ENCODE assay signal across 19 mouse cellular contexts in genomic region chr2:121054060-121054459, GRCm38 (mm10). TPM values are rescaled to one million over a fixed set of nuclear protein-coding genes. Genes with fewer than 3 reads are reported as not detected.
DNase-seq lines count a peak whose midpoint lies in the region; ATAC-seq lines count a peak whose summit lies in the region.
"Had no signal": no experiment of that assay in that cellular context is flagged by ENCODE, and none has a peak within 500 bp of the region (broad histone marks: within the 10 kb centered on the region; RNA-seq: fewer than 3 reads in every experiment).

No protein-coding gene starts in this region.

- H3K9ac ChIP-seq in liver, embryonic 12.5 days, result no peak overlapping the region
- H3K9ac ChIP-seq: forebrain, embryonic 15.5 days; limb, embryonic 15.5 days; neural tube, embryonic 12.5 days had no signal

- no peak overlapping the region for H3K4me2 ChIP-seq in liver, embryonic 12.5 days
- H3K4me2 ChIP-seq: forebrain, embryonic 15.5 days; limb, embryonic 15.5 days; neural tube, embryonic 12.5 days had no signal

- no peak overlapping the region for H3K4me3 ChIP-seq in liver, embryonic 12.5 days
- H3K4me3 ChIP-seq: forebrain, embryonic 15.5 days; limb, embryonic 15.5 days; neural tube, embryonic 12.5 days had no signal

- no peaks in the 10 kb centered on the region for H3K36me3 ChIP-seq in liver, embryonic 12.5 days
- H3K36me3 ChIP-seq: forebrain, embryonic 15.5 days; limb, embryonic 15.5 days; neural tube, embryonic 12.5 days had no signal

- ATAC-seq in cerebellum, adult (ENCODE audit: insufficient number of reproducible peaks, low FRiP score, low TSS enrichment), result 0 out of 2 replicates have a peak, but pooled peaks have one; percentile 49
- ATAC-seq in liver, embryonic 12.5 days, result 0 out of 2 replicates have a peak, but pooled peaks have one; percentile 35
- no peak for ATAC-seq in frontal cortex, adult (ENCODE audit: low TSS enrichment)
- ATAC-seq: forebrain, embryonic 15.5 days; inflammation-experienced regulatory T-cells, adult 6 months had no signal

- H3K27me3 ChIP-seq in liver, embryonic 12.5 days (replicated peaks), result 0 out of 2 replicates have a peak, but pooled peaks cover 3% of the 10 kb centered on the region
- H3K27me3 ChIP-seq: forebrain, embryonic 15.5 days; limb, embryonic 15.5 days; neural tube, embryonic 12.5 days had no signal

- no peaks in the 10 kb centered on the region for H3K9me3 ChIP-seq in liver, embryonic 12.5 days (replicated peaks)
- H3K9me3 ChIP-seq: forebrain, embryonic 15.5 days; limb, embryonic 15.5 days; neural tube, embryonic 12.5 days had no signal

- H3K27ac ChIP-seq in liver, embryonic 12.5 days, result no peak overlapping the region
- H3K27ac ChIP-seq: forebrain, embryonic 15.5 days; limb, embryonic 15.5 days; neural tube, embryonic 12.5 days had no signal

- no peak for DNase-seq in cerebellum, postnatal 4 days (ENCODE audit: low spot score in 2 of 2)
- DNase-seq in MEL-GATA-1-ER (ENCODE audit: extremely low read depth, low read depth), result peak; percentile 44
- DNase-seq in cerebellum, adult 9-10 months, result peak; percentile 51
- DNase-seq in right cerebral cortex, adult 2 months (ENCODE audit: low spot score in 2 of 2), result no peak
- no peak for DNase-seq in frontal cortex, postnatal 10 days (ENCODE audit: low spot score in 2 of 2)
- DNase-seq: adrenal gland, postnatal 14 days; kidney, adult 9 months; kidney, postnatal 36 days; right cerebral cortex, postnatal 4 days; thymus, adult 2 months had no signal

- WGBS in liver, embryonic 12.5 days (ENCODE audit: insufficient replicate concordance), result 22% methylated on average over 2 of the region's 2 CpGs

- H3K4me1 ChIP-seq in liver, embryonic 12.5 days, result peaks cover 26% of the 10 kb centered on the region
- H3K4me1 ChIP-seq: forebrain, embryonic 15.5 days; limb, embryonic 15.5 days; neural tube, embryonic 12.5 days had no signal

RNA-seq across cellular contexts. Expression of gene Epb42, which starts 17.2 kb away (rescaled TPM):
- 171 and 179 TPM in 2 replicates for polyA plus RNA-seq in liver, embryonic 12.5 days (2016; fragmentation: Nextera tagmentation; extraction: Ambion mirVana)

RNA-seq across cellular contexts. Expression of gene Tgm5, which starts 31.6 kb away (rescaled TPM):
- polyA plus RNA-seq in liver, embryonic 12.5 days (2016; fragmentation: Nextera tagmentation; extraction: Ambion mirVana), result 0.05 and 0.07 TPM in 2 replicates
- polyA plus RNA-seq: forebrain, embryonic 15.5 days; heart, embryonic 16.5 days; hindbrain, embryonic 11.5 days; inflammation-experienced regulatory T-cells, adult 6 months had no signal

RNA-seq across cellular contexts. Expression of gene Ccndbp1, which starts 45.9 kb away (rescaled TPM):
- polyA plus RNA-seq in liver, embryonic 12.5 days (2016; fragmentation: Nextera tagmentation; extraction: Ambion mirVana), result 40.7 and 43.4 TPM in 2 replicates

RNA-seq across cellular contexts. Expression of gene Tgm7, which starts 55.5 kb away (rescaled TPM):
- polyA plus RNA-seq in liver, embryonic 12.5 days (2016; fragmentation: Nextera tagmentation; extraction: Ambion mirVana), result not detected in 2 replicates
- polyA plus RNA-seq: forebrain, embryonic 15.5 days; heart, embryonic 16.5 days; hindbrain, embryonic 11.5 days; inflammation-experienced regulatory T-cells, adult 6 months; limb, embryonic 15.5 days; neural tube, embryonic 12.5 days had no signal

Comparison
In these comparisons a context has a peak if more than half of its experiments do, and no peak if none do; other contexts are left out.
1. DNase-seq: peak in MEL-GATA-1-ER (single experiment) and cerebellum, adult 9-10 months (single experiment); none in cerebellum, postnatal 4 days (0 of 2), right cerebral cortex, adult 2 months (0 of 2) and frontal cortex, postnatal 10 days (0 of 2).